Mouse (Mus musculus) adrenal gland, postnatal 10 days (tissue): ENCODE measurements at regions not wholly inside any gene's neighbourhood (a gene's known extent, or its start where the extent isn't known, plus 50 kb on each side); places are given as distances from the start of the nearest gene placed in this dataset.

Experiments
- DNase-seq: peaks from one replicate; pipeline ENCODE4 v3.0.0; 2021; ENCODE audit warnings: mixed read lengths

GRCm38 (mm10) chrX:14592793-14593192 is 381.8 kb downstream of the H2al1n start:
- no peak for DNase-seq

- no peak for DNase-seq
Observed at GRCm38 (mm10) chrX:14596799-14597198, 385.9 kb downstream of the H2al1n start.

DNA sequence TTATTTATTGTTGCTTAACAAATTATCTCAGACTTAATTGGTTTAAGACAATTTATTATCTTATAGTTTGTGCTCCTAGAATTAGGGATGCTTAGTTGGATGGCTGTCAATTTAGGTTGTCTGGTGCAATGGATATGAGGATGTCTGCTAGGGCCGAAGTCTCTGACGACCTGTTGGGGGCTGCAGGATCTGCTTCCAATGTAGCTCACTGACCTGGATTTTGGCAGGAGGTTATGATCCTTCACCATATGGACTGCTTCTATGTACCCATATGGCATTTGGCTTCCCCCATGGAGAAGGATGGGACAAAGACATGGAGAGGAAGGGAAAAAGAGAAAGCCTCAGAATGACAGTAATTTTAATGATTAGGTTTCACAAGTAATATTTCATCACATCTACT is 391.0 kb downstream of the H2al1n start:
- no peak for DNase-seq

DNA sequence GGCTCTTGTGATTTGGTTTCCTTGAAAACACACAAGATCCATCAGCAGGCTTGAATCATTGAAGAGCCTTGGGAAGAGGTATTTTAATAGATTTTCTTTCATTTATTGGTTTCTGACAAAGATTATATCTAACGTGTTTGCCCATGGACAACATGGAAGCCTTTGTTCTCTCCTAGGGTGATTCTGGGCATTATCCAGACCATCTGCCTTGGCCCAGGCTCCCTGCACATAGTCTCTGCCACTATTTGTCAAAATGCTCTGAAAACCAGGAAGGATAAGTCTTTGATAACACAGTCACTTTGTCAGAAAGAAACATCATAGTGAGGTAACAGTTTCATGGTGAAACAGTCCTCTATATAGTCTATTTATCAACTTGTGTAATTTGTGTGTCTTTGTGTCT is 398.2 kb downstream of the H2al1n start:
- no peak for DNase-seq

- DNase-seq, result peak; percentile 25
Observed at GRCm38 (mm10) chrX:14628267-14628901, 417.4 kb downstream of the H2al1n start.

DNA sequence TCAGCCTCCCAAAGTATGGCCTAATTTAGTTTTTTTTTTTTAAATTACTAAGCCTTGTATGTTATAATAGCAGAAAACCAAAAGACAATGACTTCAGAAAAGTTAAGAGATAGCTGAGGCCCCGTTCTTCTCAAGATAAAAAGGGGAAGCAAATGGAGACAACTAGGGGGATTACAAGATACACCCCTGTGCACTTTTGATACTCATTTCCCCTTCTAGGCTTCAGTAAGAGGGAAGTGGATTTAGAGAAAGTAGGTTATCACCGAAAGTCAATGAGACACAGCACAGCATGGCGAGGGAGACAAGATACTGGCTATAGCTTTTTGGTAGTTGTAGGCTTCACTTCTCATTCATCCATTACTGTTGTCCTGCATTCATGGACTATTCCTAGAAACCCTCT is 428.4 kb downstream of the H2al1n start:
- no peak for DNase-seq

DNA sequence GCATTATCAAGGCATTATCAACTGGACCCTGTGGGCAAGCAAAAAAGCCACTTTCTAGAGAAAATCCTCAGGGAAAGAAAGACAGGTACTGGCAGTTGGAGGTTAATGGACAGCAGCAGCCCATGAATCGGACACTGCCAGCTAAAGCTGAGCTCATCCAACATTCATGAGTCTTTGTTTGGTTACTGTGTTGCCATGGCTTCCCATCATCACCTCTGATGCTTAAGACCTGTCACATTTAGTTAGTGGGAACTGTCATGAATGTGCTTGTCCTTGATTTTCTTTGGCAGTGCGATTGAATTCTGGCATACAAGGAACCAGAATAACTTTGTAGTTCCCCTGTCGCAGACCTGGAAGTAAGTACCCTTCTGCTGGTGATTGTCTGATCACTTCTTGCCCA is 453.9 kb downstream of the H2al1n start:
- DNase-seq, result no peak

- no peak for DNase-seq
Observed at GRCm38 (mm10) chrX:14696375-14696774, 485.4 kb downstream of the H2al1n start.

DNA sequence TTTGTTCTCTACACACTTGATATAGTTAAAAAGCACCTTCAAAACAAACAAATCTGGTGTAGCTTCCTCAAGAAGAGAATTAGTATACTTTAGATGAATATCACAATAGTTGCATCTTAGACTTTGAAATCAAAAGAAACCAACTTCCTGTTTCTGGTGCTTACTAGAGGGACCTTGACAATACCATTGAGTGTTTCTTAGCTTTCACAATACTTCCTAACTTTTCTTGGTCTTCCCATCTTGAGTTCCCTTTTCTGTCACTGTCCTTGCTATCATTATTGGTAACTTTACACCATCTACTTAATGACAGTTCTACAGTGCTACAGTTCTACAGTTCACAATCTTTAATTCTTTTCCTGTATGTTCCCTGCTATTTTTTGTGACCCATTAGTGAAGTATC is 528.1 kb downstream of the H2al1n start:
- DNase-seq, result no peak
